Mouse (Mus musculus): ENCODE data around the gene Slc45a1. TPM values are rescaled to one million over a fixed set of nuclear protein-coding genes. Genes with fewer than 3 reads are reported as not detected.
"Not testable (repeated sequence)": the region's sequence is repeated elsewhere in the genome, so short reads cannot be mapped to it uniquely, and the experiment has no call there.

The Slc45a1 gene
- total RNA-seq, 2 experiments from 2014 or later, result 0.73 to 0.79 TPM

- peak in 1 of 2 experiments; percentile 23 for DNase-seq
These were observed 46.2 kb downstream of the Slc45a1 start for GRCm38 (mm10) chr4:150605804-150606203.

DNA sequence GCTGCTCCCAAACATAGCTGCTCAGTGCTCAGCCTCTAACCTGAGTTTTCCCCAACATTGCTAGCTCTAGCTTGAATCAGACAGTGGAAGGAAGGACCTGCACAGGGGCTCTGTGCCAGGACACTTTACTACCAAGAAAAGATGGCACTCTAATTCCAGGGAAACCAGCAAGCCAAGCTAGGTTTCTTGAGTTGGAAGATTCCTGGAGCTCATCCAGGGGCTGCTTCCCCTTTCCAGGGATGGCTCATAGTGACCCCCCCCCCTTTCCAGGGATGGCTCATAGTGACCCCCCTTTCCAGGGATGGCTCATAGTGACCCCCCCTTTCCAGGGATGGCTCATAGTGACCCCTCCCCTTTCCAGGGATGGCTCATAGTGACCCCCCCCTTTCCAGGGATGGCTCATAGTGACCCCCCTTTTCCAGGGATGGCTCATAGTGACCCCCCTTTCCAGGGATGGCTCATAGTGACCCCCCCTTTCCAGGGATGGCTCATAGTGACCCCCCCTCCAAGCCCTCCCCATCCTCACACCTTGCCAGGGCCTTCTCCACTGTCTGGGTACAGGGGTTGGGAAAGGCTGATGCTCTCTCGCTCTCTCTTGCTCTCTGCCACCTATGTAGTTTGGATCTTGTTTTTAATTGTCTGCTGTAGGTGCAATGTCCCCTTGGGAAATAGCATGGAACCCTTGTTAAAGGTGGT, 48.5 kb downstream of the Slc45a1 start:
- DNase-seq, result peak in 1 of 2 experiments; percentile 59

GRCm38 (mm10) chr4:150601489-150601888, 50.5 kb downstream of the Slc45a1 start:
- no peak for DNase-seq

GRCm38 (mm10) chr4:150600503-150600902, 51.5 kb downstream of the Slc45a1 start:
- DNase-seq, result not testable (repeated sequence)

GRCm38 (mm10) chr4:150599119-150599992, 52.6 kb downstream of the Slc45a1 start:
- no peak for DNase-seq

DNA sequence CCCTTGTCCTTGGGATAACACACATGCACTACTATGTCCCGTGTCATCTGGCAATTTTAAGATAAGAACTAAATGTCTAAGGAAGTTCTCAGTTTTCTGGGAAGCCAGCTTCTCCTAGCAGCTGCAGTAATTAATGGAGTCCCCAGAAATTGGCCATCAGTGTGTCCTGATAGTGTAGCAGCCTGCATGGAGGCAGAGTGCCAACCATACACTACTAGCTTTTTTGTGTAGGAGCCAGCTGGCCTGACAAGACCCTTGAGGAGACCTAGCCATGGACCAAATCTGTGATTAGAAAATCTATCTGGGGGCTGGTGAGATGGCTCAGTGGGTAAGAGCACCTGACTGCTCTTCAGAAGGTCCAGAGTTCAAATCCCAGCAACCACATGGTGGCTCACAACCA, 53.3 kb downstream of the Slc45a1 start:
- peak in 1 of 2 experiments; percentile 42 for DNase-seq

GRCm38 (mm10) chr4:150595991-150596390, 56.0 kb downstream of the Slc45a1 start:
- DNase-seq, result no peak

DNA sequence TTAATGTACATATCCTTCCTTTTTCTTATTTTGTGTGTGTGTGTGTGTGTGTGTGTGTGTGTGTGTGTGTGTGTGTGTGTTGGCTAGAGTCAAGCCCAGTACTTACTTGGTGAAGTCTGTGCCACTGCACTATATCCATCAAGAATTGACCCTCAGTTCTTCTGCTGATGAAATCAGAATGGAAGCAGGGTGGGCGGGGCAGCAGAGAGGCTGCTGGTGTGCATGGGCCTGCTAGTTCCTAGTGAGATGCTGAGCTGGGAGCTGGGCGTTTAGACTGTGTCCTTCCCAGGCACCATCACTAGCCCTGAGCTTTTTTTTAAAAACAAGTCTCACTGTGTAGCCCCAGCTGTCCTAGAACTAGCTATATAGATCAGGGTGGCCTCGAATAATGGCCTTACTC, 56.9 kb downstream of the Slc45a1 start:
- peak in 1 of 2 experiments; percentile 50 for DNase-seq

GRCm38 (mm10) chr4:150594298-150594829, 57.6 kb downstream of the Slc45a1 start:
- no peak for DNase-seq

DNA sequence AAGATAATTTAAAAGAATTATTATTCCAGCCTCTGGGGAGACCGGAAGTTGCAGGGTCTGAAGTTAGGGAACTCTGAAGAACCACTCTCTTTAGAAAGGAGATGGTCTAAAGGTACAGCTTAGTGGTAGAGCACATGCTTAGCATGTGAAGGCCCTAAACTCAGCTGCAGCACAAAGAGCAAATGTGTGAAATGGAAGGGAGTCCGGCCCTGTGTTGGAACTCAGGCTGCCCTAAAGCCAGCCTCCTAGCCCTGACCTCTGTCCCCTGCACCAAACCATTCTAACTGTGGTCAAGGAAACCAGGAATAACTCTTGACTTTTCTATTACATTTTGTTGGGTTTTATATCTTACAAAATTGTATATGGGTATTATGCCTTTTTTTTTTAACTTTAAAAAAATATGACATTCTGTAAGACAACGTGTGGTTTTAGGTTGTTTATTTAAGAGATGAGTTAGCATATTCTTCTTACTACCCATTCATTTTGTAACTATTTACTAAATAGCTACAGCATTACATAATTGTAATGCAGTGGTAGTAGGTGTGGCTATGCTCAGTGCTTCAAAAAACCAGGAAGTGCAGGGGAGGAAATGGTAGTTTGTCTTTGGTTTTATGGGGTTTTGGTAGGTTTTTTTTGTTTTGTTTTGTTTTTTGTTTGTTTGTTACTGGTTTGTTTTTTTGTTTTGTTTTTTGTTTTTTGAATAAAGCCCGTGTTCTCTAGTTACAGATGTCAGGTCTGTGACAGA, 58.3 kb downstream of the Slc45a1 start:
- DNase-seq, result peak in 1 of 2 experiments; percentile 44

GRCm38 (mm10) chr4:150592087-150592486, 59.9 kb downstream of the Slc45a1 start:
- DNase-seq, result peak in 1 of 2 experiments; percentile 21

DNA sequence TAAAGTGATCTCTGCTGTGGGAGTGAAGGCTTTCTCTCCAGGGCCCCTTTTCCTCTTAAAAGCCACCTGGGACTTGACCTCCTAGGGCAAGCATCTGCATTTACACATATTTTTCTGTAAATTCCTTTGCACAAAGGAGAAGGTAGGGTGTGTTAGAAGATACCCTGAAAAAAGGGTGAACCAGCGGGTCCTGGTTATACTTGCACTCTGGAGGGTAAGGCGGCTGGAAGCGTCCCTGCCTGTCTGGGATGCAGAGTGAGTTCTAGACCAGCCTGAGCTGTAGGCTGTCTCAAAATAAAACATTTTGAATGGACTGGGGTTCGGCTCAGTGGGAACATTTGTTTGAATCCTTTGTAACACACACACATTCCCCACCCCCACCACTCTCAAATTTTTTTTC, 60.4 kb downstream of the Slc45a1 start:
- DNase-seq, result no peak

GRCm38 (mm10) chr4:150590621-150591282, 61.2 kb downstream of the Slc45a1 start:
- peak in 1 of 2 experiments; percentile 39 for DNase-seq

GRCm38 (mm10) chr4:150588300-150588621, 63.7 kb downstream of the Slc45a1 start:
- DNase-seq, result no peak

GRCm38 (mm10) chr4:150587597-150588299, 64.2 kb downstream of the Slc45a1 start:
- no peak for DNase-seq

GRCm38 (mm10) chr4:150586275-150586674, 65.7 kb downstream of the Slc45a1 start:
- no peak for DNase-seq

- DNase-seq, result no peak
These were observed 66.2 kb downstream of the Slc45a1 start for GRCm38 (mm10) chr4:150585800-150586199.

DNA sequence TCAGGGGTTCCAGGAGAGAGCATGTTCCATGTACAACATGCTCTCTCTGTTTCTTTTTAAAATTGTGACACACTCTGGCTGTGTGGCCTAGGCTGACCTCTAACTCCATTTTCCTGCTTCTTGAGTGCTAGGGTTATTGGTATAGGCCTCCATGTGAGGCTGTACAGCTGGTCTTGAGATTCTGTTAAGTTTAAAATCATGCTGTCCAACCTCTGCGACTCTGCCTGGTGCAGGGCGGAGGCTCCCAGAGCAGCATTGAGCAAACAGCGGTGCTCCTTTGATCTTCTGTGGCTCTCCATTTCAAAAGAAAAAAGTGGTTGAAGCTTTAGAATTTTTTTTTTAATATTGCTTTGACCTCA, 68.2 kb downstream of the Slc45a1 start:
- no peak for DNase-seq

DNA sequence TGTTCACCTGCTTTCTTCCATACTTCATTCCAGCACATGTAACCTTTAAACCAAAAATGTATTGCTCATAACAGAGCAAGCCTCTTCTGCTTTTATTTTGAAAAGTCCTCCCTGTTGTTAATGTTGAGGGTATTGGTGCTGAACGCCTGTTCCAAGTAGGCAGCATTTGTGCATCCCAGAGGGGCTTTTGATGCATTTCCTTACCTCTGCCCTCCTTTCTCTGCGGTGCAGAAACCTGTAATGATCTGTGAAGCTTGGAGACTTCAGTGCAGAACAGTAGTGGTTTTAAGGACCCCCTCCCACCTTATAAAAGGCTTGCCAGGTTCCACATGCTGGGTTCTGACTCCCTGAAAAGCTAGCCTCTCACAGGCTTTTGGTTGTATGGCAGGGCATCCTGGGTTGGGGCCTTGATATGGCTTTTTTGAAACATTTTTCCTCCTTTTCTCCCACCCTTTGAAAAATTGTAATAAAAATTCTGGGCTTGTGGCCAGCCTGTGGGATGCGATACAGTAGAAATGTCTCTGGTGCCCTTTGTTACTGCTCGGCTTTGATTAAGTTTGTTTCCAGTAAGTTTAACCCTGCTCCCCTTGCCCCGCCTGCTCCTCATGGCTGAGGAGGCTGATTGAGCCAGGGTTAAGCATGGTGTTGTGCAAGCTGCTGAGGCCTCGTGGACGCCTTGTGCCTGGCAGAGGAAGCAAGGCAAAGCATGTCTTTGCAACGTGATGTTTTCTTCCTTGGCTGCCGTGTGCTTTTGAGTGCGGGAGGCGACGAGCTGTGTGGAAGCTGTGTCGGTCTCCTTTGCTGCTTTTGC, 68.8 kb downstream of the Slc45a1 start:
- peak; percentile 86 for DNase-seq

Data from adrenal gland, postnatal 36 days (tissue).